Mouse (Mus musculus): ENCODE data around the gene Rgs11.

DNA sequence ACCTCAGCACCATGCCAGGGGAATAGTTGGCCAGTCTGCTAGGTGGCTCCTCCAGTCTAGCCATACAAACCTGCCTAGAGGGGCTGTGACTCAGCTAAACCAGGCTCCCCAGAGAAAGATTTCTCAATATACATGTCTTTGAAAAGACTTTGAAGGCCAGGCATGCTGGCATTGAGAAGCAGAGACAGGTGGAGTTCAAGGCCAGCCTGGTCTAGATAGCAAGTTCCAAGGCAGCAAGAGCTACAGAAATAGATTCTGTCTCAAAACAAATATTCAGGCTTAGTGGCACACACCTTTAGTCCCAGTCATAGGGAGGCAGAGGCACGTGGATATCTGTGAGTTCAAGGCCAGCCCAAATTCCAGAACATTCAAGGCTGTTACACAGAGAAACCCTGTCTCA is 3.6 kb downstream of the Rgs11 start:
- TF ChIP-seq GATA1 (IDR thresholded peaks at IDR 0.05; ENCODE audit: borderline replicate concordance, low read length), result no peak
- no peak for TF ChIP-seq FLI1 (IDR thresholded peaks at IDR 0.05; ENCODE audit: low read length)

Data from megakaryocyte, embryonic 14.5 days (primary cell).